Mouse (Mus musculus) cerebellum, adult 18-20 months (tissue): ENCODE data around the gene Cep128.
"Not testable (repeated sequence)": the region's sequence is repeated elsewhere in the genome, so short reads cannot be mapped to it uniquely, and the experiment has no call there.

Experiments used
- DNase-seq, 2 experiments: peaks; one replicate each; pipeline ENCODE4 v3.0.0; 2021

The Cep128 gene

DNA sequence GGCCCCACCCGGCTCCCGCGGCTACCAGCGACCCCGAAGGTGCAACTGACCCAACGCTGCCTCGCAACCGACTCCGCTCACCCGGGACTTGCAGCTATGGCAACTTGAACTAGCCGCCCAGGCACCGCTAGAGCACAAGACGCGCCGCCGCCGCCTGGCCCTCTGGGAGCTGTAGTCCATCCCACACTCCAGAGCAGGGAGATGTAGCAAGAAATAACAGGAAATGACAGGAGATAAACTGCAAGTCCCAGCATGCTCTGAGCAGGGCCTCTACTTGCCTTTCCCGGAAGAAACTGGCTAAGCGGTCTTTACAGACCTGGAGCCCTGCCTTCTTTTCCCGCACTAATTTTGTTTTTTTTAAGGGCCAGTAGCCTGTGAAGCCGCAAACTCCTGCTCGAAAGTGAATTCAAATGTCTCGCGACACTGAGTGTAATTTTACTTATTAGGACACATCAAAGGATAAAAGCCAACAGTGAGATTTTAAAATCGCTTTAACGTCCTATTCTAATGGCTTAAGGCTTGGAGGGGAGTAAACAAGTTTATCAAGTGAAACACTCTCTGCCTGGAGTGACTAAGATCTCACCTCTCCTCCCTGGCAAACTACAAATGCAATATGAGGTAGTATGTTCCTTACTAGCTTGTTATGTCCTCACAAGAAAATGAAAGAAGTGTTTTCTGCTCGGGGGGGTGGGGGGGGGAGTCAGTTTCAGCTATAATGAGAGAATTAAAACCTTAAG, at the start of gene Cep128, which contains the start of gene Tshr:
Gene Cep128 (minus strand): TSS at position 129 of the 737 bp plus-strand sequence.
Gene Tshr (plus strand): TSS at position 283 of the 737 bp plus-strand sequence.
- DNase-seq = peak; percentile 91 to 97

DNA sequence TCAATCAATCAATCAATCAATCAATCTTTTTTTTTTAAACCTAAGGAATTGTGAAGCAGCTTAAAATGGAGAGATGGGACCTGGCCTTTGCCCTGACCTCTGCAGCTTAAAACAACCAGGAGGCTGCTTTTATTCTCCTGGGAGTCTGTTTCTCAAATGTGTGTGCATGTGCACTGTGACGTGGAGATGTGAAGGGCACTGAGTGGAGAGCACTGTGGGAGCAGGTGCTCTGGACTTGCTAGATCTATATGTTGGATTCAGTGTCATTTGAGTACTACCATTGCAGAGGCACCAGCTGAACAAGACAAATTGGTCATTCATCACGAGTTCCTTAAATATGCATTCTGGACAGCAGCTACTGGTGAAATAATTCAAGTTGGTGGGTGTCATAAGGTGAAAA, 42.9 kb upstream of the Cep128 start:
- DNase-seq = no peak

DNA sequence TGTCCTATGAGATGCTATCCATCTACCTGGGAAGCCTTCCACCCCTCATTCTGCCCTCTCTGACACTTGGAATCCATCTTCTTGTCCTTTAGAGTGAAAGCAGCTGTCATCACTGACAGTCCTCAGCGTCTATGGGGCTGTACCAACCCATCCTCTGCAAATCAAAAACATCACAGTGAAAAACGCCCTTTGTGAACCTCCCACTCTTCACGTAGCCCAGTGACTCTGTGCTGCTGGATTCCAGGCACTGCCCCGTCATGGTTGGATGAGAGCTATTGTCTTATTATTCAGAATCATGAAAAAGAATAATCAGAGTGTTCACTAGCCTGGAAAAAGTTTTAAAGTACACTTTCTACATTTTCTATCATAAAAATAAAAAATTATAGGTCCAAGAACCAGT, 42.3 kb upstream of the Cep128 start:
- no peak for DNase-seq

DNA sequence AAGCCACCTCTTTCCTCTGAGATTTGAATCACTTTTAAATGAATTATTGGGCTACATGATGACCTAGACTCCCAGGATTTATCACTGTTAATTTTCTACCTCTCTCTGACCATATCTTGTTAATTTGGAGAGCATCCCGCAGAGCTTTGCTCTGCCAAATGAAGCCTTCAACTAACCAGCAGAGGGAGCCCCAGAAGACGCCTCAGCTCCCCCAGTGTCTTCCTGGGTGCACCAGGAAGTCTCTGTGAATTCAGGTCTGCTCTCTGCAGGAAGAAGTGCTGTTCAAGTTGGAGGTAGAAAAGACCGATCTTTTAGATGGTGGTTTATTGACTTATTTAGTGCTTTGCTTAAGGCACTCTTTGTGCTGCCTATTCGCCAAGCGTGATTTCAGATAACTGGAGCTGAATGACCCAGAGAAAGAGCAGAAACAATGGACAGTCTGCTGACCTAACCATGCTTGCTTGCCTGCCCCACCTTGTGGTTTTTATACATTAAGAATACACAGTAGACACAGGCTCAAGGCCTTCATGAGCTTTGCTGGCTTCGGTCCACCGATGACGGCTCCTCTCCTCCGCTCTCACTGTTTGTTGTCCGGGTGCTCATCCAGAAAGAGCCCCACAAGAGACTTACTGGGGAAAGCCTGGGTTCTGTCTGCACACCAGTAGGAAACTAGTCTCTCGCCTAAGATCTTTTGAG, 39.1 kb upstream of the Cep128 start:
- DNase-seq = peak; percentile 14 to 15

DNA sequence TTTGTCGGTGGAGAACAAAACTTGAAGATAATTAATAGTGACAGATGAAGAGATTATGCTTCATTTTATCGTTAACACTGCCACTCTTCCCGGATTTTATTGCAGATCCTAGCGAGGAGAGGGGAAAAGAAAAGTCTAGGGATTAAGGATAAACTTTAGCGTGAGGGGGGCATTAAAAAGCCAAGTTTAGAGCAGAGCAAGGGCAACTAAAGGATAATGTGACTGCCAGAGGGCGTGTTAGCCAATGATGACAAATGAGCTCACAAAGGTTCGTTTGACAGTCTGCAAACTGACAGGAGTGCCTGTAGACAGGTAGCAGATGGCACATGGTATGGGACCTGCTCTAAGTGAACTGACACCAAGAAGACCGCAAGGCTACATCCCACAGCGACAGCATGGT, 37.1 kb upstream of the Cep128 start:
- no peak for DNase-seq

DNA sequence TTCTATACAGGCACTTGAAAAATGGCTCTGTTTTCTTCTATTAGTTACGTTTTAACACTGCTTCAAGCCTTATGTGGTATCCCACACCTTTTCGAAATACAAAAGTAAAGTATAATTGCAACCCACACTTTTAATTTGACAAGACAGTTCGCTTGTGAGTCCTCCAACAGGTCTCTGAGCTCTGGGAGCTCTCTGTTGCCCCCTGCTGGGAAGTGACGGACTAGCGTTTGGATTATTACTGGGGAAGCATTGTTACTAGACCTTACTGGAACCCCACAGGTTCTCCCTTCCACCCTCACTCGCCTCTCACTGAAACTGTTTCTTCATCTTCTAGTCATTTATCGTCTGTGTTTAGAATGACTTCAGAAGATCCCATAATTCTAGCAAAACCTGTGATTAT, 34.6 kb upstream of the Cep128 start:
- DNase-seq = peak; percentile 48 to 53

DNA sequence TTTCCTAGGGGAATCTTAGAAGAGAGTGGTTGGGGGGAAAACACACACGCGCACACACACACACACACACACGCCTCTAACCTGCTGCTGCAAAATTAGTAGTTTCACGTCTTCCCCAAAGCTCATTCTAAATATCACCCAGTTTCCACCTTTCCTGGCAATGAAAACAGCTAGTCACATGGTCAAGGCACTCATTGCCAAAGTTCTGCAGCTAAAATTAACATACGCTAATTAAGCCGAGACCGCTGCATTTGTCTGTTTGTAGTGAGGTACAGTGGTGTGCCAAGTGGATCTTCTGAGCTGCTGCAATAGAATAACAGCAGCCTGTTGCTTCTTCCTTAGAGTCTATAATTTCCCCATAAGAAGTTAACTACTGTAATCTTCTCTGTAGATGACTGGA, 32.6 kb upstream of the Cep128 start:
- DNase-seq = no peak

DNA sequence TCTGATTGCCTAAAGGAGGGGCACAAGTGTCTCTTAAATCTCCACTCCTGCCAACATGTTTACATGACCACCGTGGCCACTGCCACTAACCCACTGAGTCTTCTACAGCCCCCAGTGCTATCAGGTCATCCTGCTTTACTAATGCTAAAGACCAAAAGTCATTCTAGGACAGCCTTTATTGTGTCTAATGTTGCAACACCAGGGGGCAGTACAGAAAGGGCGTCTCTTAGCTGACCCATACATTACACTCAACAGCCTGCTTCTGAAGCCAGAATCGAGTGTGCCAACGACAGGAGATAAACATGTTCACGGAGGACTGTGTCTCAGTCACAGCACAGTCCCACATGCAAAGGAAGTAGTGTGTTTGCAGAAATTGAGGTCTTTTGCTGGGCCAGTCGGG, 30.9 kb upstream of the Cep128 start:
- no peak for DNase-seq

DNA sequence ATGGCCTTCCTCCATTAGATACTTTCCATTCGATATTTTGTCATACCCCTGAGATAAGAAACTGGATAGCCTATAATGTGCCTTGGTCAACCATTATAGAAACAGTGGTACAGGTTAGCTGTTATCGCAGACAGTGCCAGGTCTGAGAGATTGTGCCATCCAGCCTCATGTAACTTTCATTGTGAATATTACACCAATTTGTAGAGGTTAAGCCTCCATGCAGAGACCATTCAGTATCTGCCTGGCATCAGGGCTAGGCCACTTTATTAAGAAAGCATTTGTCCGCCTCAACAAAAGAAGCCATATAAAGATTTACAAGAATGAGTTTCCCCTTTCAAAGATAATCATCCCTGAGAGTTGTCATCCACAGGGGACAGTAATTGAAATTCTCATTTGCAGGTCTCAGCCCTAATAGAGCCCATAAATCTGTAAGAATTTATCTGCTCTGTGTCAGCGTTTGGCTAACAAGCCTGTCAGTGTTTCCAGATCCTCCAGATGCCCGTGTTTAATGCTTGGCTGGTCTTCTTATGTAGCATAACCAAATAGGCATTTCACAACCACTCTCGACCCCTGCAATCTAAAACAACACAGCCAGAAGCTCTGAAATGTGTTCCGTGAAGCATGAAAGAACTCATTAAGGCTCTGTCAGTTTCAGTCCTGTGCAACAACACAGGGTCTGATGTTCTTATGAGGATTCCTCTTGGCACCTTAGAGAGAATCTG, 28.4 kb upstream of the Cep128 start:
- no peak for DNase-seq

DNA sequence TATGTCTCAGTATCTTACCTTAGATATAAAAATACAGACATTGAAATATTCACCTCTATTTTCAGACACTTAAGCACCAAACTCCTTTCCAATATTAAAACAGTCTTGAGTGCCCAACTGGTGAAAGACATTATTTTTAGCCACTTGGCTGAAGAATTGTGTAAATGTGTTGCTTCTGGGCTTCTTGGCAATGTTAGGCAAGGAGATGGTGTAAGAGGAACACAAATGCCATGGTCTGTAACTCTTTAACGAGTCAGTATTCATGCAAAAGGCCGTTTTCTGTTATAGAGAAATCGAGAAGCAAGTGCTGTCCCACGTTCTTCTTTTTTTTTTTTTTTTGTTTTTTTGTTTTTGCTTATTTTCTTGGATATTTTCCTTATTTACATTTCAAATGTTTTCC, 26.1 kb upstream of the Cep128 start:
- DNase-seq = no peak

DNA sequence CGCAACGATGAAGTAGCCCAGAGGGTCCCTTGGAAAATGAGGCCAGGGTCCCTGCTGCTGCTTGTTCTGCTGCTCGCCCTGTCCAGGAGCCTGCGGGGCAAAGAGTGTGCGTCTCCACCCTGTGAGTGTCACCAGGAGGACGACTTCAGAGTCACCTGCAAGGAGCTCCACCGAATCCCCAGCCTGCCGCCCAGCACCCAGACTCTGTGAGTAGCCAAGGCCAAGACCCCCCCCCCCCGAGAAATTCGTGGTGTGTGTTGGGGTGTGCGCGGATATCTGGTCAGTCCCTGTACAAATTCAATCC, 16.8 kb upstream of the Cep128 start:
- DNase-seq = no peak

DNA sequence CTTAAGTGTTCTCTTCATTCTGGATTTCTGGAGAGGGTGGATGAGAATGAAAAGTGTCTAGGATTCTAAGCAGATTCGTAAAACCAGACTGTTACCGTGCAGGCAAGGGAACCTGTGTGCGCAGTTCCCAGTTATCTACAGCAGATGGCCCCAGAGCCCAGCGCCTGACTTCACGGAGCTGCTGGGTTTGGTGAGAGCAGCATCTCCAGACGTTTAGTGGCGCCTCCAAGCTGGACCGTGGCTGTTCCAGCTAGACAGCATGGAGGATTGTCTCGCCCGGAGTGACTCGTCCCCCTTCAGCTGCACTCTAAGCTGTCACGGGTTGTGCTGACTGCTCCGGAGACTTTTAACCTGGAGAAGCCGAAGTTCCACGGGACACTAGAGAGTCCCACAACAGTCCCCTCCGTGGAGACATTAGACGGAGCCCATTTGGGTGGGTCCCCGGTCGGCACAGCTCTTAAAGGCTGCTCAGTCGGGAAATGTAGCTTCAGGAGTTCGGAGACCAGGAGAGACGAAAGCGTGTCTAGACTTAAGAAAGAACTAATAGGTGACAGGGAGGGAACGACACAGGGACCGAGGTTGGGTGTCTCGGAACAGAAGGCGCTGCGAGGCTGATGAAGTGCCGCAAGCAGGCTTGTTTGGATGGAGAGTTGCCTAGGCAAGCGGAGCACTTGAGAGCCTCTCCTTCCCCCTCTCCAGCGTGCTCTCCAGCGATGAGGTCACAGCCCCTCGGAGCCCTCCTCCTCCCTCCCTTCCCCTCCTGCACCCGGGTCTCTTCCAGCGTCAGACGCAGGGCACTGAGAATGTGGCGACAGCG, 16.2 kb upstream of the Cep128 start:
- peak; percentile 62 to 65 for DNase-seq

DNA sequence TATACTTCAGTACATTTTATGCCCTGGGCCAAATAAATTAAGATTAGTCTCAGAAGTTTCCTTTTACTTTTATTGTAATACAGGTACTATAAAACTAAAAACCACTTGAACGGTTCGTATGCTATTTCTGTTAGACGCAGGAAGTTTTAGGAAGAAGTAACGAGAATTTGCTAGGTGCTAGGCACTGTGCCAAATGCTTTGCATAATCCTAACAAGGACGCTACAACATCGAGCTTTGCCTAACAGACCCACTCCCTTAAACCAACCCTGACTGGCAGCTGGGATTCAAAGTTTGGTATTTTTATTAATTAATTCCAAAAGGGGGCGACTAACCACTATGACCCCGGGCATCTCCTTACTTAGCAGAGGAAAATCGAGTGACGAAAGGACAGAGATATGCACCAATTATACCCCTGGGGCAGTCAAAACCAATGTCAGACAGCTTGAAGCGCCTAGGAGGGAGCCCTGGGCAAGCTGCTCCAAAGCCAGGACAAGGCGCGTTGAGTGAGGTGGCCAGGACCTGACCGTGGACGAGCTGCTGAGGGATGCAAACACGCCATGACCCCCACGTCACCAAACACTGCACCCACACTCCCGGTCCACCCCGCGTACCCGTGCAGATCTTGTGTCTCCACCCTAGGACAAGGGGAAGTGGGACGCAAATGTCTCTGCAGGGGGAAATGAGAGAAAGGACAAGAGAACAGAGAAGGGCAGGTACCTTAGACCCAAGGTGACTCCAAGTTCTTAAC, 519 bp downstream of the Cep128 start:
- DNase-seq = peak in 1 of 2 experiments; percentile 5

DNA sequence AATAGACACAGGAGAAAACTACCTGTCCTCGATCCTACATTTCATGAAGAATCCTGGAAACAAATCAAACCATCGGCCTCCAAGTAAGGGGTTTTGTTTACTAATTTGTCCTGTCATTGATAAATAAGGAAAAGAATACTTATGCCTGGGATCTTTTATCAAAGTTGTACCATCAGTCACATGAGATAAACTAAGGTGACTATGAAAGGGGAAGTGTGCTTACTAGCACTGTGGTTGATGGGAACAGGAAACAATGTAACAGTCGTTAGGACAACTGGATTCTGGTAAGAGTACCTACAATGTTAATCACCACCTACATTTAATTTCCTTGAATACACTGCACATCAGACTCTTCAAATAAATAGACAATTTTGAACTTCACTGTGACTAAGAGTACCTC, 15.0 kb downstream of the Cep128 start:
- no peak for DNase-seq

DNA sequence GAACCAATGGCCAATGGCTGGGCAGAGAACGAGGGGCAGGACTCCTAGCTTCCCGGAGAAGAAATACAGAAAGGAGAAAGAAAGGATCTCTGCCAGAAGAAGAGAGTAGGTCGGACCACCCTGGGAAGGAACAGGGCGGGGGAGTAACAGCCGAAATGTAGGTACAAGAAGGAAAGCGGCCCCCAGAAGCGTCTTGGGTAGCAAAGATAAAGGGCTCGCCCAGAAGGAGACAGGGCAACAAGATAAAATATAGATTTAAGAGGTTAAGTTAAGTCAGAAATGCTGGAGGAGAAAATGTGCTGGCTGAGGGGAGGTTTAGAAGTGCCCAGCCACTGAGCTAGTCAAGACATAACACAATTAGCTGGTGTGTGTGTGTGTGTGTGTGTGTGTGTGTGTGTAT, 30.4 kb downstream of the Cep128 start:
- no peak for DNase-seq

DNA sequence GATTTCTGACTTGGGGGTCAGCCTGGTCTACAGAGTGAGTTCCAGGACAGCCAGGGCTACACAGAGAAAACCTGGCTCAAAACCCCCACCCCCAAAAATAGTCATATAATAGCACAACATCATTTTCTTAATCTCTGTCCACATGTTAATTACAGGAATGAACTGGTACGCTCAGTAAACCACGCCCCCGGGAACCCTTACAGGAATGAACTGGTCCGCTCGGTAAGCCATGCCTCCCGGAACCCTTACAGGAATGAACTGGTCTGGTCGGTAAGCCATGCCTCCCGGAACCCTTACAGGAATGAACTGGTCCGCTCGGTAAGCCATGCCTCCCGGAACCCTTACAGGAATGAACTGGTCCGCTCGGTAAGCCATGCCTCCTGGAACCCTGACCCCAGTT, 45.6 kb downstream of the Cep128 start:
- not testable (repeated sequence) for DNase-seq

DNA sequence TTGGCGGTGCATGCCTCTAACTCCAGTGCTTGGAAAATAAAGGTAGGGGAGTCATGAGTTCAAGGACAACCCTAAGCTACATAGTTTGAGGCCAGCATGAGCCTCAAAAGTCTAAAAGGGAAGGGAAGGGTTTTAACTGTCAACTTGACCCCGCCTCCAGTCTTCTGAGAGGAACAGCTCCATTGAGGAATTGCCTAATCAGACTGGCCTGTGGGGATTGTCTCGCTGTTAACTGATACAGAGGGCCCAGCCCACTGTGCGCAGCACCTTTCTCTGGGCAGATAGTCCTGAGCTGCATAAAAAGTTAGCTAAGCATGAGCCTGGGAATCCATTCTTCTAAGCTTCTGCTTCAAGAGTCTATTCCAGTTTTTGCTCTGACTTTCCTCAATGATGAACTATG, 56.7 kb downstream of the Cep128 start:
- DNase-seq = no peak

DNA sequence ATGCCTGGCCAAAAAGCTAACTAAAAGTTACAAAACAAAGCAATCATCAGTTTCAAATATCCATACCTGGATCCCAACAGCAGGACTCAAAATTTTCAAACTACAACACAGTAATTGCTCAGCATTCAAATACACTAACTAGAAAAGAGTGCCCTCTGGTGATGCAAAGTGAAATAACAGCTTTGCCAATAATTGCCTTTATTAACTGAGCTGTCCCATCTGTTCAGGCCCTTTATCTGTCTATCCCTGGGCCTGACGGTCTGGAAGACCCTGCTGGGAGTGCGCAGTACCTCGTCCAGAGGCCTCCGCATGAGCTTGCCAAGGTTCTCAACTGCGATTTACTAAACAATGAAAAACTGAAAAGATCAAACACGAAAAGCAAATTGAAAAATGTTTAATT, 58.1 kb downstream of the Cep128 start:
- peak; percentile 59 to 66 for DNase-seq

DNA sequence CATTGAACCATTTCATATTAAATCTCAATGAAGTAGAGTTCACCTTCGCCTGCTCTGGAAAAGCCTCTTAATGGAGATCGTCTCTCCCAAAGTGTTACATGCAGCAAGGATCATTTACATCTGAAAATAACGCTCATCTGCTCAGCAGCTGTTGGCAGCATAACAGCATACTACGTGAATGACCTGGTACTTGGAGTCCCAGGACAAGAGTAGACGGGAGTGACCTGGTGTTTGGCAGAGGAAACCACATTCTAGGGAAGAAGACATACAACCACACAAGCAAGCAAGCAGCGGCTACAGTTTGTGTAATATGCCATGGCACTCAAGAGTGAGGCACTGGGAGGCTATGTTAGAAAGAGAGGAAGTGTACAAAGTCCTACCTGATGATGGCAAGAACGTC, 69.2 kb downstream of the Cep128 start:
- no peak for DNase-seq

DNA sequence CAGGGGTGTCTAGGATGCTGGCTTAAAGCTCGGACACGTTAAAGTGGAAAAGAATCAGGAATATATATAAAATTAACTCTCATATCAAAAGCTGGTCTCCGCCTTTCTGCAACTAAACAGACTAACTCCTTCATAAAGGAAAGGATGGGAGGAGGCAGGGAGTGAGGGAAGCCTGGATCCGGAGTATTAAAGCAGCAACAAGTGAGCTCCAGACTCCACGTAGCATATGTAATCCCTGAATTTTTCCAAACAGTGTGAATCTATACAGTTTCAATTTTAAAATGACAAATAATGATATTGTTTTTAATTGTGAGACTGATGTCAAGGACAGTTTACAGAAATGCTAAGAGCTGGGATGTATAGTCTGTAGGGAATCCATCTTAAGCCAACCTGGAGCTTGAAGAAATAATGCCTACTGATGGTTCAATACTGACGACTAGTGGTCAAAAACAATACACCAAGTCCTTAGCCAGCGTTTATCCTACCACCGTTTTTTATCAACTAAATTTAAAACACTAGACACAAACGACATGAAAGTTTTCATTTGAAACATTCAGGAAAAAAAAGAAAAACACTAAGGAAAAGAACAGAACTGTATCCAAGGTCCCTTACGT, 70.1 kb downstream of the Cep128 start:
- peak in 1 of 2 experiments; percentile 33 for DNase-seq

DNA sequence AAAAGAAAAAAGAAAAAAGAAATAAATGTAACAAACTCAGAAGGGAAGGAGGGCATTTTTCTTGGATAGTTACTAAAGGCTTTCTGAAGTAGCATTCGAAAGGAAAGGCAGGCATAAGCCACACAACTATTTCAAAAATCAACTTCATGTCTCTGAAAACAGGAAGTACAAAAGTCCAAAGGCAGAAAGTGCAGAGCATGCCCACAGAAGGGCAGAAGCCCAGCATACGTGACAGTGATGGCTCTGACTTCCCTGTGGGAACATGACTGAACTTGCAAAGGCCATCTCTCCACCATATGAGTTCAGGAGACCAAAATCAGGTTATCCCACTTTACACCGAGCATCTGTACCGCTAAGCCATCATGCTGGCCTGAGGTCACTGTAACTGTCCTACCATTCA, 71.6 kb downstream of the Cep128 start:
- no peak for DNase-seq

DNA sequence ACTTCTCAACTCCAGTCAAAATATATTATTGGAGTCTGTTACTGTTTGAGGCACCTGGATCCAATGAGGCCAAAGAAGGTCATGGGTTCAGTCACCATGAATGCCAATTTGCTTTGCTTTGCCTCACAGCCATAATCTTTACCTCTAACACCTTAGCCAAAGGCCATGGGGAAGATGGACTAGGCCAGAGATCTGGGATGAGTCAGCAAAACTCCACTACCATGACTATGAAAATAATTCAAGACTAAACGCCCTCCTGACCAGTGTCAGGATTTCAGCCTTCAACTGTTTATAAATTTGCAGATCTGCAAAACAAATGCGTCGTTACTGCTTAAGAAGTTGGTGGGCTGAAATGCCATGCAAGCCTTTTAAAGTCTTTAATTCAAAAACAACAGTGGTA, 76.5 kb downstream of the Cep128 start:
- DNase-seq = no peak
